Mouse (Mus musculus) left cerebral cortex, postnatal 36 days (tissue): ENCODE data around the gene Acbd5. TPM values are rescaled to one million over a fixed set of nuclear protein-coding genes. Genes with fewer than 3 reads are reported as not detected.

ENCODE experiments used
- DNase-seq, 2 experiments: peaks; one replicate each; pipeline ENCODE4 v3.0.0; 2021 to 2022; ENCODE audit warnings: low spot score in 2 of 2, mixed read lengths in 1 of 2
- intact Hi-C: fragments of 180-260 bp; cut with DNase I; formaldehyde crosslinking; loops from one replicate; pipeline ENCODE4 v1.15.1; 2025
- total RNA-seq, 2 experiments: library from RNA; stranded (reverse); gene quantifications; 2 replicates each; pipeline ENCODE4 v1.2.3; 2021

Gene Acbd5
- total RNA-seq, 2 experiments from 2014 or later = 72.6 to 78.9 TPM

- intact Hi-C loops = no loop called here
- DNase-seq = no peak
These were observed 15.4 kb upstream of the Acbd5 start for GRCm38 (mm10) chr2:23052523-23052922.

- intact Hi-C loops = loop anchor here (1.0 to 2.0 kb wide), 2 partner anchors 28 to 88 kb away; partner anchors contain the start of genes Abi1, Mastl and Yme1l1
- no peak for DNase-seq
These were observed 387 bp downstream of the Acbd5 start for GRCm38 (mm10) chr2:23068370-23068737.

GRCm38 (mm10) chr2:23068894-23069744, 1.2 kb downstream of the Acbd5 start:
- intact Hi-C loops = loop anchor here (1.0 to 2.0 kb wide), 2 partner anchors 29 to 88 kb away; partner anchors contain the start of genes Abi1, Mastl and Yme1l1

GRCm38 (mm10) chr2:23070491-23070890, 2.5 kb downstream of the Acbd5 start:
- DNase-seq = no peak
- intact Hi-C loops = no loop called here

More at GRCm38 (mm10) chr2:23068894-23069744, 1.2 kb downstream of the Acbd5 start:
- DNase-seq = peak; percentile 95

GRCm38 (mm10) chr2:23071406-23071805, 3.4 kb downstream of the Acbd5 start:
- DNase-seq = no peak
- intact Hi-C loops = no loop called here

GRCm38 (mm10) chr2:23075846-23076245, 7.9 kb downstream of the Acbd5 start:
- intact Hi-C loops = no loop called here
- DNase-seq = no peak

- intact Hi-C loops = no loop called here
- DNase-seq = no peak
These were observed 8.8 kb downstream of the Acbd5 start for GRCm38 (mm10) chr2:23076783-23077182.

GRCm38 (mm10) chr2:23077693-23078092, 9.7 kb downstream of the Acbd5 start:
- intact Hi-C loops = no loop called here
- no peak for DNase-seq

- no peak for DNase-seq
- intact Hi-C loops = no loop called here
These were observed 10.6 kb downstream of the Acbd5 start for GRCm38 (mm10) chr2:23078588-23078987.

GRCm38 (mm10) chr2:23084540-23084939, 16.6 kb downstream of the Acbd5 start:
- DNase-seq = no peak
- intact Hi-C loops = no loop called here

- DNase-seq = no peak
- intact Hi-C loops = no loop called here
These were observed 24.2 kb downstream of the Acbd5 start for GRCm38 (mm10) chr2:23092216-23092615.

- intact Hi-C loops = no loop called here
- no peak for DNase-seq
These were observed 29.1 kb downstream of the Acbd5 start for GRCm38 (mm10) chr2:23097028-23097427.

- DNase-seq = no peak
- intact Hi-C loops = no loop called here
These were observed 34.3 kb downstream of the Acbd5 start for GRCm38 (mm10) chr2:23102266-23102665.

GRCm38 (mm10) chr2:23119573-23119972, 51.6 kb downstream of the Acbd5 start:
- intact Hi-C loops = no loop called here
- no peak for DNase-seq

- no peak for DNase-seq
- intact Hi-C loops = no loop called here
These were observed 87.2 kb downstream of the Acbd5 start for GRCm38 (mm10) chr2:23155199-23155621.

GRCm38 (mm10) chr2:23155777-23156607, 88.0 kb downstream of the Acbd5 start, which contains the start of the genes Mastl and Yme1l1:
Mastl (minus strand) TSS chr2:23156024.
Yme1l1 (plus strand) TSS chr2:23156369.
- intact Hi-C loops = loop anchor here (2.0 kb wide), 1 partner anchor 87 kb away; the partner anchor contains the start of gene Acbd5
- DNase-seq = peak; percentile 97 to 98

GRCm38 (mm10) chr2:23156608-23157081, 88.7 kb downstream of the Acbd5 start:
- DNase-seq = no peak
- intact Hi-C loops = loop anchor here (2.0 kb wide), 1 partner anchor 88 kb away; the partner anchor contains the start of gene Acbd5
